Mouse (Mus musculus): Measurements from ENCODE around the gene 1700013G24Rik. TPM values are rescaled to one million over a fixed set of nuclear protein-coding genes. Genes with fewer than 3 reads are reported as not detected.

Gene 1700013G24Rik
- polyA plus RNA-seq, 1 experiment from 2014 or later: not detected

- Histone ChIP-seq H3K9ac (replicated peaks) (no peak overlapping the region), H3K4me2 (ENCODE audit: low read depth, low read length) (no peak overlapping the region), H3K4me1 (ENCODE audit: insufficient read depth) (peaks cover 23% of the 10 kb centered on the region), H3K4me3 (ENCODE audit: low read depth, low read length) (no peak overlapping the region), H3K27me3 (ENCODE audit: insufficient read depth, low read length) (no peaks in the 10 kb centered on the region), H3K27ac (ENCODE audit: low read depth) (no peak overlapping the region), H3K9me3 (ENCODE audit: low read length) (no peaks in the 10 kb centered on the region), H3K36me3 (replicated peaks; ENCODE audit: insufficient read depth, low read length) (no peaks in the 10 kb centered on the region)
- DNase-seq (no peak), ATAC-seq (no peak)
- no peak for TF ChIP-seq CTCF (IDR thresholded peaks at IDR 0.05; ENCODE audit: low read depth)
- TF ChIP-seq EP300 (IDR thresholded peaks at IDR 0.05; ENCODE audit: low read depth): no peak
- 89% methylated on average over 6 of the region's 6 CpGs for WGBS (ENCODE audit: insufficient replicate concordance)
These were observed 894 bp upstream of the 1700013G24Rik start for GRCm38 (mm10) chr4:137452190-137452589.

- H3K36me3 ChIP-seq (replicated peaks; ENCODE audit: insufficient read depth, low read length): no peaks in the 10 kb centered on the region
- H3K4me3 ChIP-seq (ENCODE audit: low read depth, low read length): no peak overlapping the region
- H3K4me1 ChIP-seq (ENCODE audit: insufficient read depth): peaks cover 10% of the 10 kb centered on the region
- no peak overlapping the region for H3K4me2 ChIP-seq (ENCODE audit: low read depth, low read length)
- H3K27me3 ChIP-seq (ENCODE audit: insufficient read depth, low read length): no peaks in the 10 kb centered on the region
- H3K27ac ChIP-seq (ENCODE audit: low read depth): no peak overlapping the region
- WGBS (ENCODE audit: insufficient replicate concordance): 89% methylated on average over 14 of the region's 14 CpGs
- ATAC-seq: no peak
- no peak for DNase-seq
- no peaks in the 10 kb centered on the region for H3K9me3 ChIP-seq (ENCODE audit: low read length)
- TF ChIP-seq CTCF (IDR thresholded peaks at IDR 0.05; ENCODE audit: low read depth) (no peak), EP300 (IDR thresholded peaks at IDR 0.05; ENCODE audit: low read depth) (no peak)
- no peak overlapping the region for H3K9ac ChIP-seq (replicated peaks)
These were observed 1.5 kb downstream of the 1700013G24Rik start for GRCm38 (mm10) chr4:137454582-137454981.

- Histone ChIP-seq H3K27me3 (ENCODE audit: insufficient read depth, low read length) (no peaks in the 10 kb centered on the region), H3K4me3 (ENCODE audit: low read depth, low read length) (no peak overlapping the region), H3K4me1 (ENCODE audit: insufficient read depth) (peaks cover 10% of the 10 kb centered on the region), H3K36me3 (replicated peaks; ENCODE audit: insufficient read depth, low read length) (no peaks in the 10 kb centered on the region), H3K27ac (ENCODE audit: low read depth) (no peak overlapping the region), H3K9me3 (ENCODE audit: low read length) (no peaks in the 10 kb centered on the region), H3K4me2 (ENCODE audit: low read depth, low read length) (no peak overlapping the region), H3K9ac (replicated peaks) (no peak overlapping the region)
- TF ChIP-seq CTCF (IDR thresholded peaks at IDR 0.05; ENCODE audit: low read depth): no peak
- no peak for TF ChIP-seq EP300 (IDR thresholded peaks at IDR 0.05; ENCODE audit: low read depth)
- DNase-seq (no peak), ATAC-seq (no peak)
- WGBS (ENCODE audit: insufficient replicate concordance): 78% methylated on average over 12 of the region's 12 CpGs
These were observed 3.5 kb downstream of the 1700013G24Rik start for GRCm38 (mm10) chr4:137456581-137456980.

GRCm38 (mm10) chr4:137457292-137457691 is 4.2 kb downstream of the 1700013G24Rik start:
- no peak overlapping the region for H3K9ac ChIP-seq (replicated peaks)
- peaks cover 10% of the 10 kb centered on the region for H3K4me1 ChIP-seq (ENCODE audit: insufficient read depth)
- no peaks in the 10 kb centered on the region for H3K36me3 ChIP-seq (replicated peaks; ENCODE audit: insufficient read depth, low read length)
- H3K27me3 ChIP-seq (ENCODE audit: insufficient read depth, low read length): no peaks in the 10 kb centered on the region
- no peak for DNase-seq
- ATAC-seq: 0 out of 2 replicates have a peak, but pooled peaks have one; percentile 19
- H3K4me3 ChIP-seq (ENCODE audit: low read depth, low read length): no peak overlapping the region
- 37% methylated on average over 4 of the region's 4 CpGs for WGBS (ENCODE audit: insufficient replicate concordance)
- TF ChIP-seq EP300 (IDR thresholded peaks at IDR 0.05; ENCODE audit: low read depth) (no peak; the same call in 1 of the 2 replicates), CTCF (IDR thresholded peaks at IDR 0.05; ENCODE audit: low read depth) (no peak)
- H3K27ac ChIP-seq (ENCODE audit: low read depth): no peak overlapping the region
- H3K4me2 ChIP-seq (ENCODE audit: low read depth, low read length): no peak overlapping the region
- no peaks in the 10 kb centered on the region for H3K9me3 ChIP-seq (ENCODE audit: low read length)

GRCm38 (mm10) chr4:137458310-137458709 is 5.2 kb downstream of the 1700013G24Rik start:
- Histone ChIP-seq H3K27me3 (ENCODE audit: insufficient read depth, low read length) (no peaks in the 10 kb centered on the region), H3K9ac (replicated peaks) (no peak overlapping the region), H3K27ac (ENCODE audit: low read depth) (no peak overlapping the region), H3K36me3 (replicated peaks; ENCODE audit: insufficient read depth, low read length) (no peaks in the 10 kb centered on the region), H3K4me3 (ENCODE audit: low read depth, low read length) (no peak overlapping the region), H3K4me2 (ENCODE audit: low read depth, low read length) (no peak overlapping the region), H3K4me1 (ENCODE audit: insufficient read depth) (peaks cover 10% of the 10 kb centered on the region), H3K9me3 (ENCODE audit: low read length) (no peaks in the 10 kb centered on the region)
- WGBS (ENCODE audit: insufficient replicate concordance): 76% methylated on average over 9 of the region's 9 CpGs
- DNase-seq (no peak), ATAC-seq (no peak)
- TF ChIP-seq CTCF (IDR thresholded peaks at IDR 0.05; ENCODE audit: low read depth) (no peak), EP300 (IDR thresholded peaks at IDR 0.05; ENCODE audit: low read depth) (no peak)

- H3K27me3 ChIP-seq (ENCODE audit: insufficient read depth, low read length): no peaks in the 10 kb centered on the region
- H3K9me3 ChIP-seq (ENCODE audit: low read length): no peaks in the 10 kb centered on the region
- no peaks in the 10 kb centered on the region for H3K36me3 ChIP-seq (replicated peaks; ENCODE audit: insufficient read depth, low read length)
- H3K9ac ChIP-seq (replicated peaks): no peak overlapping the region
- peaks cover 10% of the 10 kb centered on the region for H3K4me1 ChIP-seq (ENCODE audit: insufficient read depth)
- no peak for DNase-seq
- no peak overlapping the region for H3K4me3 ChIP-seq (ENCODE audit: low read depth, low read length)
- no peak overlapping the region for H3K27ac ChIP-seq (ENCODE audit: low read depth)
- H3K4me2 ChIP-seq (ENCODE audit: low read depth, low read length): no peak overlapping the region
- WGBS (ENCODE audit: insufficient replicate concordance): 22% methylated on average over 5 of the region's 5 CpGs
- no peak for ATAC-seq
- TF ChIP-seq CTCF (IDR thresholded peaks at IDR 0.05; ENCODE audit: low read depth) (no peak), EP300 (IDR thresholded peaks at IDR 0.05; ENCODE audit: low read depth) (no peak)
These were observed 5.8 kb downstream of the 1700013G24Rik start for GRCm38 (mm10) chr4:137458861-137459260.

- no peak overlapping the region for H3K9ac ChIP-seq (replicated peaks)
- ATAC-seq (no peak), DNase-seq (no peak)
- no peak for TF ChIP-seq EP300 (IDR thresholded peaks at IDR 0.05; ENCODE audit: low read depth)
- TF ChIP-seq CTCF (IDR thresholded peaks at IDR 0.05; ENCODE audit: low read depth): no peak
- H3K36me3 ChIP-seq (replicated peaks; ENCODE audit: insufficient read depth, low read length): no peaks in the 10 kb centered on the region
- H3K27me3 ChIP-seq (ENCODE audit: insufficient read depth, low read length): no peaks in the 10 kb centered on the region
- no peak overlapping the region for H3K27ac ChIP-seq (ENCODE audit: low read depth)
- 80% methylated on average over 14 of the region's 14 CpGs for WGBS (ENCODE audit: insufficient replicate concordance)
- no peaks in the 10 kb centered on the region for H3K9me3 ChIP-seq (ENCODE audit: low read length)
- H3K4me1 ChIP-seq (ENCODE audit: insufficient read depth): peaks cover 10% of the 10 kb centered on the region
- H3K4me3 ChIP-seq (ENCODE audit: low read depth, low read length): no peak overlapping the region
- no peak overlapping the region for H3K4me2 ChIP-seq (ENCODE audit: low read depth, low read length)
These were observed 7.6 kb downstream of the 1700013G24Rik start for GRCm38 (mm10) chr4:137460676-137461075.

Measured in liver, postnatal 0 days (tissue).